Mouse (Mus musculus) embryonic fibroblast, embryonic 13.5 days (primary cell): ENCODE measurements around the gene Fnbp1. TPM values are rescaled to one million over a fixed set of nuclear protein-coding genes. Genes with fewer than 3 reads are reported as not detected.

ENCODE experiments used
- H3K27ac ChIP-seq: 2 replicates; pipeline ENCODE4 v1.5.1; 2012; ENCODE audit warnings: low read length, control low read depth, inconsistent platforms; ENCODE audit not compliant: insufficient read depth
- H3K4me1 ChIP-seq: 2 replicates; pipeline ENCODE4 v1.6.1; 2011; ENCODE audit warnings: low read length; ENCODE audit not compliant: control insufficient read depth, insufficient read depth
- H3K4me3 ChIP-seq: 2 replicates; pipeline ENCODE4 v1.5.1; 2011; ENCODE audit warnings: mild to moderate bottlenecking, control low read depth, low read length; ENCODE audit not compliant: insufficient read depth
- CTCF ChIP-seq: IDR thresholded peaks from 2 replicates; pipeline ENCODE4 v1.5.1; 2011; ENCODE audit warnings: mild to moderate bottlenecking, control low read depth, low read length, moderate library complexity, borderline replicate concordance; ENCODE audit not compliant: insufficient read depth
- POLR2A ChIP-seq: IDR thresholded peaks from 2 replicates; pipeline ENCODE4 v1.6.1; 2011; ENCODE audit warnings: low read depth, mild to moderate bottlenecking, control low read depth, low read length, moderate library complexity
- polyA plus RNA-seq: library from polyadenylated mRNA; stranded (reverse); fragments of >200 nt; gene quantifications from 2 replicates; pipeline ENCODE4 v1.2.4, GENCODE M21; 2011; ENCODE audit warnings: low read depth; ENCODE audit not compliant: missing spikeins, insufficient read length

Fnbp1 gene
- polyA plus RNA-seq, 1 experiment = 75.6 TPM

GRCm38 (mm10) chr2:31040487-31040886, 101.3 kb downstream of the Fnbp1 start:
- H3K4me1 ChIP-seq = peaks cover 4% of the 10 kb centered on the region; the same call in 1 of the 2 replicates
- no peak for TF ChIP-seq CTCF
- no peak for TF ChIP-seq POLR2A
- H3K27ac ChIP-seq = no peak overlapping the region
- H3K4me3 ChIP-seq = no peak overlapping the region

GRCm38 (mm10) chr2:31040043-31040442, 101.8 kb downstream of the Fnbp1 start:
- Histone ChIP-seq H3K4me1 (peaks cover 4% of the 10 kb centered on the region; the same call in 1 of the 2 replicates), H3K4me3 (no peak overlapping the region), H3K27ac (no peak overlapping the region)
- TF ChIP-seq POLR2A = no peak
- TF ChIP-seq CTCF = no peak

- Histone ChIP-seq H3K4me3 (no peak overlapping the region), H3K4me1 (no peaks in the 10 kb centered on the region), H3K27ac (no peak overlapping the region)
- TF ChIP-seq POLR2A (no peak), CTCF (no peak)
Observed at GRCm38 (mm10) chr2:31036811-31037210, 105.0 kb downstream of the Fnbp1 start.

- Histone ChIP-seq H3K4me3 (no peak overlapping the region), H3K27ac (no peak overlapping the region), H3K4me1 (no peaks in the 10 kb centered on the region)
- TF ChIP-seq CTCF (no peak), POLR2A (no peak)
Observed at GRCm38 (mm10) chr2:31031972-31032371, 109.8 kb downstream of the Fnbp1 start.

GRCm38 (mm10) chr2:31026642-31027041, 115.2 kb downstream of the Fnbp1 start:
- no peak for TF ChIP-seq CTCF
- TF ChIP-seq POLR2A = no peak
- Histone ChIP-seq H3K27ac (peak overlapping the region; percentile 5), H3K4me1 (peaks cover 5% of the 10 kb centered on the region; the same call in 1 of the 2 replicates), H3K4me3 (no peak overlapping the region)

- Histone ChIP-seq H3K27ac (no peak overlapping the region), H3K4me1 (peaks cover 5% of the 10 kb centered on the region; the same call in 1 of the 2 replicates), H3K4me3 (no peak overlapping the region)
- TF ChIP-seq CTCF (no peak), POLR2A (no peak)
Observed at GRCm38 (mm10) chr2:31025458-31025857, 116.3 kb downstream of the Fnbp1 start.

- TF ChIP-seq POLR2A (no peak), CTCF (peak; percentile 57)
- Histone ChIP-seq H3K4me1 (peaks cover 5% of the 10 kb centered on the region; the same call in 1 of the 2 replicates), H3K27ac (no peak overlapping the region), H3K4me3 (no peak overlapping the region)
Observed at GRCm38 (mm10) chr2:31024618-31025370, 117.0 kb downstream of the Fnbp1 start.

GRCm38 (mm10) chr2:31023940-31024339, 117.9 kb downstream of the Fnbp1 start:
- Histone ChIP-seq H3K27ac (no peak overlapping the region), H3K4me3 (no peak overlapping the region), H3K4me1 (peaks cover 5% of the 10 kb centered on the region; the same call in 1 of the 2 replicates)
- TF ChIP-seq POLR2A (no peak), CTCF (no peak)

- Histone ChIP-seq H3K4me3 (no peak overlapping the region), H3K27ac (no peak overlapping the region), H3K4me1 (no peaks in the 10 kb centered on the region)
- no peak for TF ChIP-seq CTCF
- no peak for TF ChIP-seq POLR2A
Observed at GRCm38 (mm10) chr2:31020202-31020601, 121.6 kb downstream of the Fnbp1 start.

GRCm38 (mm10) chr2:31019011-31019410, 122.8 kb downstream of the Fnbp1 start:
- H3K27ac ChIP-seq = no peak overlapping the region
- no peaks in the 10 kb centered on the region for H3K4me1 ChIP-seq
- TF ChIP-seq POLR2A (no peak), CTCF (no peak)
- no peak overlapping the region for H3K4me3 ChIP-seq

- TF ChIP-seq CTCF = no peak
- no peak for TF ChIP-seq POLR2A
- no peak overlapping the region for H3K4me3 ChIP-seq
- no peak overlapping the region for H3K27ac ChIP-seq
- H3K4me1 ChIP-seq = 0 out of 2 replicates have a peak, but pooled peaks cover under 1% of the 10 kb centered on the region
Observed at GRCm38 (mm10) chr2:31018519-31018918, 123.3 kb downstream of the Fnbp1 start.
